ENCODE assay signal across 26 mouse cellular contexts in genomic region chr11:12442283-12442682, GRCm38 (mm10). TPM values are rescaled to one million over a fixed set of nuclear protein-coding genes. Genes with fewer than 3 reads are reported as not detected.
DNase-seq lines count a peak whose midpoint lies in the region; ATAC-seq and TF ChIP-seq lines count a peak whose summit lies in the region.
"Had no signal": no experiment of that assay in that cellular context is flagged by ENCODE, and none has a peak within 500 bp of the region (broad histone marks: within the 10 kb centered on the region; RNA-seq: fewer than 3 reads in every experiment).

No protein-coding gene starts in this region.

- WGBS in lung, adult 2 months: 66% methylated on average over 4 of the region's 4 CpGs

- no peak for TF ChIP-seq POLR2A in lung, adult 2 months (IDR thresholded peaks at IDR 0.05; ENCODE audit: borderline replicate concordance, extremely low read depth, low read depth, low read length)

- H3K4me1 ChIP-seq in lung, adult 2 months (ENCODE audit: control insufficient read depth, insufficient read depth, low read length): no peaks in the 10 kb centered on the region; the same call in 1 of the 2 replicates
- H3K4me1 ChIP-seq: embryonic facial prominence, embryonic 15.5 days; heart, embryonic 12.5 days; limb, embryonic 13.5 days; liver, embryonic 12.5 days; stomach, embryonic 15.5 days had no signal

- ATAC-seq in CD4-positive, CD25-positive, alpha-beta regulatory T cell, adult 4 months: no peak
- ATAC-seq: intestine, postnatal 0 days; liver, embryonic 12.5 days; midbrain, embryonic 16.5 days had no signal

- no peak for TF ChIP-seq CTCF in lung, adult 2 months (IDR thresholded peaks at IDR 0.05; ENCODE audit: insufficient read depth, low read length)

- H3K4me3 ChIP-seq in lung, adult 2 months (replicated peaks; ENCODE audit: extremely low read depth, low read depth, low read length): no peak overlapping the region
- H3K4me3 ChIP-seq: embryonic facial prominence, embryonic 15.5 days; forebrain, embryonic 12.5 days; heart, adult 2 months; heart, embryonic 12.5 days; left cerebral cortex, adult 2 months; limb, embryonic 13.5 days; liver, embryonic 12.5 days; stomach, embryonic 15.5 days had no signal

- peak; percentile 47 to 49 for DNase-seq in lung, adult 18-20 months
- no peak for DNase-seq in lung, adult 2 months
- peak; percentile 32 for DNase-seq in 3T3-L1 (ENCODE audit: low read depth, low spot score)
- DNase-seq in Muller cell, postnatal 12 days (ENCODE audit: inconsistent ontology term): peak; percentile 40
- peak; percentile 52 for DNase-seq in lung, postnatal 36 days
- DNase-seq: adrenal gland, postnatal 25 days; cerebellum, adult 18-20 months; cerebellum, postnatal 10 days; gastrocnemius, postnatal 14 days; heart, adult 2 months; kidney, adult 9 months; kidney, postnatal 10 days; lung, embryonic 14.5 days; right cerebral cortex, postnatal 25 days; thymus, postnatal 14 days had no signal

RNA-seq across cellular contexts. Expression of gene Cobl, which starts 22.5 kb away (rescaled TPM):
- polyA plus RNA-seq in lung, adult 2 months (2012; rRNA removed): 12.4 and 19.8 TPM in 2 replicates
- under 1 TPM in 1 of 2 experiments, not detected in 1; 0.78 TPM for polyA plus RNA-seq in CD4-positive, CD25-positive, alpha-beta regulatory T cell, adult 4 months (2017; shearing (Covaris generic))
- polyA plus RNA-seq: G1E had no signal
